Mouse (Mus musculus) ES-E14 (cell line): ENCODE data around the gene Them7. TPM values are rescaled to one million over a fixed set of nuclear protein-coding genes. Genes with fewer than 3 reads are reported as not detected.

Experiments used
- DNase-seq: peaks from one replicate; pipeline ENCODE4 v3.0.0-alpha.2; 2013; ENCODE audit warnings: low read depth, low spot score
- H3K27ac ChIP-seq: 2 replicates; pipeline ENCODE4 v1.5.1; 2012; ENCODE audit warnings: low read depth, mild to moderate bottlenecking, low read length, moderate library complexity, mixed read lengths; ENCODE audit not compliant: poor library complexity, insufficient read depth, severe bottlenecking
- H3K36me3 ChIP-seq: 2 replicates; pipeline ENCODE4 v1.6.1; 2012; ENCODE audit warnings: mild to moderate bottlenecking, low read length, moderate library complexity, mixed read lengths; ENCODE audit not compliant: control insufficient read depth, poor library complexity, insufficient read depth, severe bottlenecking
- H3K4me1 ChIP-seq, 2 experiments: fragments of 150-350 bp in 1 of 2; sonication (generic) in 1 of 2; 2 replicates each; pipeline ENCODE4 v1.6.1; 2012; ENCODE audit warnings: low read length in 2 of 2, mild to moderate bottlenecking in 1 of 2, mixed read lengths in 1 of 2; ENCODE audit not compliant: control insufficient read depth in 2 of 2, insufficient read depth in 2 of 2, poor library complexity in 1 of 2
- H3K4me3 ChIP-seq, 2 experiments: fragments of 150-350 bp in 1 of 2; sonication (generic) in 1 of 2; 2 replicates each; pipeline ENCODE4 v1.5.1; 2012; ENCODE audit warnings: low read length in 2 of 2, low read depth in 1 of 2, mild to moderate bottlenecking in 1 of 2, mixed read lengths in 1 of 2; ENCODE audit not compliant: insufficient read depth in 1 of 2, poor library complexity in 1 of 2, severe bottlenecking in 1 of 2
- H3K9ac ChIP-seq: 2 replicates; pipeline ENCODE4 v1.6.1; 2012; ENCODE audit warnings: low read depth, mild to moderate bottlenecking, low read length, mixed read lengths; ENCODE audit not compliant: poor library complexity, insufficient read depth, severe bottlenecking
- H3K9me3 ChIP-seq: fragments of 150-350 bp; sonication (generic); 2 replicates; pipeline ENCODE4 v1.6.1; 2012; ENCODE audit warnings: low read depth, mild to moderate bottlenecking, low read length; ENCODE audit not compliant: control insufficient read depth, insufficient read depth
- CHD2 ChIP-seq: IDR thresholded peaks from 2 replicates; pipeline ENCODE4 v1.6.1; 2014; ENCODE audit warnings: mild to moderate bottlenecking, low read depth, low read length, inconsistent platforms
- HCFC1 ChIP-seq: IDR thresholded peaks from 2 replicates; pipeline ENCODE4 v1.6.1; 2012; ENCODE audit warnings: low read length, inconsistent platforms, borderline replicate concordance; ENCODE audit not compliant: insufficient read depth
- MAFK ChIP-seq: IDR thresholded peaks from 2 replicates; pipeline ENCODE4 v1.6.1; 2014; ENCODE audit warnings: mild to moderate bottlenecking, low read depth, low read length, inconsistent platforms; ENCODE audit not compliant: insufficient read depth
- ZC3H11A ChIP-seq: IDR thresholded peaks from 2 replicates; pipeline ENCODE4 v1.6.1; 2012; ENCODE audit warnings: low read depth, mild to moderate bottlenecking, inconsistent platforms, low read length, borderline replicate concordance
- ZNF384 ChIP-seq: IDR thresholded peaks from 2 replicates; pipeline ENCODE4 v1.6.1; 2012; ENCODE audit warnings: low read depth, low read length, inconsistent platforms
- in situ Hi-C, 2 experiments: fragments of 600-800 bp; cut with MboI; formaldehyde crosslinking; loops; one replicate each; pipeline ENCODE4 v1.15.1; 2025; ENCODE audit warnings: low sequenced_read_pairs in 2 of 2, inconsistent platforms in 1 of 2; ENCODE audit not compliant: unreplicated experiment in 2 of 2
- total RNA-seq: library from RNA; depleted of rRNA; stranded (reverse); fragments of 300-350 nt; gene quantifications from 2 replicates; pipeline ENCODE4 v1.2.3, GENCODE M21; 2012

The Them7 gene
- total RNA-seq, 1 experiment = not detected

DNA sequence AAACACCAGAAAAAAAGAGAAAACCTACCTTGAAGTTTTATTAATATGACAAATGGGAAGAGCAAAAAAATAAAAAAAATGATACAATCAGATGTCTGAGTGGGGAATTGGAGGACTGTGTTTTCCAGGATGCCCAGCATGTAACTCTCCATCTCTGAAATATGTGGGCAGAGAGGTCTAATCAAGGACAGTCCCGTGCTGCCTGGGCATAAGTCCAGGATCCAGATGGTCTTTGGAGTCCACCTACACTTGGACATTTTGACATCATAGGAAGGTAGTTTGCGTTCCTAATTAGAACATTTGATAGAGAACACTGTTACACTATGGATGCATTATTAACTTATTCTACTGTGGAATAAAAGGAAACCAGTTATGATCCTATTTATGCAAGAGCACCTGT is 33.3 kb downstream of the Them7 start:
- no peak for TF ChIP-seq HCFC1
- no peak for TF ChIP-seq ZC3H11A
- TF ChIP-seq MAFK = no peak
- TF ChIP-seq CHD2 = no peak
- TF ChIP-seq ZNF384 = no peak
- no peak overlapping the region for H3K27ac ChIP-seq
- in situ Hi-C loops = no loop called here
- H3K9me3 ChIP-seq = no peaks in the 10 kb centered on the region
- DNase-seq = no peak
- no peak overlapping the region for H3K4me3 ChIP-seq
- H3K9ac ChIP-seq = no peak overlapping the region
- H3K36me3 ChIP-seq = no peaks in the 10 kb centered on the region
- peaks cover 3 to 5% of the 10 kb centered on the region in 2 experiments; a peak in 2 of 4 replicates for H3K4me1 ChIP-seq

GRCm38 (mm10) chr2:105261335-105261734 is 37.2 kb downstream of the Them7 start:
- Histone ChIP-seq H3K9ac (no peak overlapping the region), H3K27ac (no peak overlapping the region), H3K4me3 (no peak overlapping the region), H3K4me1 (peaks cover 8 to 15% of the 10 kb centered on the region in 2 experiments; a peak in 3 of 4 replicates), H3K36me3 (no peaks in the 10 kb centered on the region), H3K9me3 (no peaks in the 10 kb centered on the region)
- TF ChIP-seq MAFK (no peak), HCFC1 (no peak), CHD2 (no peak), ZC3H11A (no peak), ZNF384 (no peak)
- in situ Hi-C loops = no loop called here
- no peak for DNase-seq

DNA sequence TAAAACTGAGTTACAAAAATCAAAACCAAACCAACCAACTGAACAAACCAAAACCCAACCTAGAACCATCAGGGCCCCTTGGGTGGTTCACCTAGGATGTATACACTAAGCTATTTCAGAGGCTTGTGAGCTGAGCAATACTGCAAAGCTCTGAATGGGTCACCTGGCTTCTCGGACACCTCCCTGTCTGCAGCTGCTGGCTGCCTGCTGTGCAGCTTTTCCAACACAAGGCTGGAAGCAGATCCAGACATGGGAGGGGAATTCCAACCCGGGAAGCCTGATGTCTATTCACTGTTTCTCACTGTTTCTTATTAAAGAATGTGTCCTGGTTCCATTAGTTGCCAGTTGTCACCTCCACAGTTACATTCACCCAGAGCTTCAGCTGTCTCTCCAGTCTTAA is 39.1 kb downstream of the Them7 start:
- no peaks in the 10 kb centered on the region for H3K36me3 ChIP-seq
- no peak overlapping the region for H3K4me3 ChIP-seq
- peaks cover 8 to 15% of the 10 kb centered on the region in 2 experiments; a peak in 3 of 4 replicates for H3K4me1 ChIP-seq
- peak; percentile 41 for DNase-seq
- in situ Hi-C loops = no loop called here
- no peak overlapping the region for H3K9ac ChIP-seq
- H3K9me3 ChIP-seq = no peaks in the 10 kb centered on the region
- TF ChIP-seq ZNF384 = no peak
- no peak for TF ChIP-seq CHD2
- no peak for TF ChIP-seq HCFC1
- no peak for TF ChIP-seq MAFK
- TF ChIP-seq ZC3H11A = no peak
- H3K27ac ChIP-seq = no peak overlapping the region

DNA sequence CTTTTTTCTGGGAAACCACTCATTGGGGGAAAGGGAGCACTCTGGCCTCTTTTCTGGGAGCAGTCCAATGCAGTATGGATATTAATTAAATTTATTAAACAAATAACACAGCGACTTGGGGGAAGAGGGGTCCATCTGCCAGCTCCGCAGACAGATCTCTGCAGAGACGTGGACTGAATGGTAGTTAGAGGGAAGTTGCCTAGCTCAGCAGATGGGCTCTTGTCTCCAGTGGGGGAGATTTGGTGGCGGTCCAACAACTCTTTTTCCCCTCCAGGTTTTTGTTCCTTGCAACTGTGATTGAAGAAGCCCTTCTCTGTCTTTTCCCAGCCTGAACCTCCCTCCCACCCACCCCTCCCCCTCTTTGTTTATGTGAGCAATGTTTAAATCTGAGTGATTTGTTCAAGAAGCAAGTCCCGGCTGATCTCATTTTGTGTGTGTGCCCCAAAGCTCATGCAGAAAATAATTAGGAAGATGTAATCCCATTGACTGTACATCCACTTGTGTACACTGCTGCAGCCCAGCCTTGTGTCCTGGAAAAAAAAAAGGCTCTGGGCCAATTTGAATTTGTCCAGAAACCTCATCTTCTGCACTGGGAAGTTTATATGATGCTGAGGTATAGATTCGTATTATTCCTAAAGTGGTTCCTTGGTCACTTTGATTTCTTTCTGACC is 58.4 kb downstream of the Them7 start:
- Histone ChIP-seq H3K9me3 (no peaks in the 10 kb centered on the region), H3K36me3 (no peaks in the 10 kb centered on the region), H3K9ac (no peak overlapping the region), H3K4me3 (no peak overlapping the region), H3K4me1 (no peaks in the 10 kb centered on the region), H3K27ac (no peak overlapping the region)
- in situ Hi-C loops = no loop called here
- TF ChIP-seq ZNF384 (no peak), ZC3H11A (no peak), HCFC1 (no peak), CHD2 (no peak), MAFK (no peak)
- DNase-seq = no peak

- TF ChIP-seq MAFK = no peak
- TF ChIP-seq CHD2 = no peak
- TF ChIP-seq ZC3H11A = no peak
- no peak for TF ChIP-seq ZNF384
- no peak for TF ChIP-seq HCFC1
- Histone ChIP-seq H3K9me3 (no peaks in the 10 kb centered on the region), H3K9ac (no peak overlapping the region), H3K4me1 (no peaks in the 10 kb centered on the region), H3K27ac (no peak overlapping the region), H3K36me3 (no peaks in the 10 kb centered on the region), H3K4me3 (no peak overlapping the region)
- DNase-seq = no peak
- in situ Hi-C loops = no loop called here
These were observed 59.7 kb downstream of the Them7 start for GRCm38 (mm10) chr2:105283811-105284210.
